Mouse (Mus musculus): ENCODE data around the gene Amigo1.

Amigo1 gene

GRCm38 (mm10) chr3:108186098-108187047 lies at the start of gene Amigo1:
Amigo1 (plus strand) TSS chr3:108186335.
- DNase-seq: peak; percentile 71

- DNase-seq: no peak
Measured at GRCm38 (mm10) chr3:108139113-108139512, 47.0 kb upstream of the Amigo1 start.

GRCm38 (mm10) chr3:108140786-108141185 lies 45.3 kb upstream of the Amigo1 start:
- DNase-seq: no peak

- peak; percentile 93 for DNase-seq
Measured at GRCm38 (mm10) chr3:108145534-108146445, 40.3 kb upstream of the Amigo1 start, which contains the start of gene Gnai3. Gnai3 (minus strand) TSS chr3:108146146.

- no peak for DNase-seq
Measured at GRCm38 (mm10) chr3:108146671-108147070, 39.5 kb upstream of the Amigo1 start.

- DNase-seq: peak; percentile 91
Measured at GRCm38 (mm10) chr3:108147386-108148235, 38.5 kb upstream of the Amigo1 start.

GRCm38 (mm10) chr3:108152290-108152689 lies 33.8 kb upstream of the Amigo1 start:
- no peak for DNase-seq

GRCm38 (mm10) chr3:108154656-108155055 lies 31.5 kb upstream of the Amigo1 start, which contains the start of gene Gpr61:
Gpr61 (minus strand) TSS chr3:108154882.
- no peak for DNase-seq

- DNase-seq: no peak
Measured at GRCm38 (mm10) chr3:108158383-108159037, 27.6 kb upstream of the Amigo1 start.

GRCm38 (mm10) chr3:108164091-108164490 lies 22.0 kb upstream of the Amigo1 start:
- no peak for DNase-seq

GRCm38 (mm10) chr3:108164807-108165206 lies 21.3 kb upstream of the Amigo1 start:
- DNase-seq: peak; percentile 84

GRCm38 (mm10) chr3:108165532-108166315 lies 20.4 kb upstream of the Amigo1 start:
- no peak for DNase-seq

GRCm38 (mm10) chr3:108166486-108167211 lies 19.5 kb upstream of the Amigo1 start:
- DNase-seq: peak; percentile 28

GRCm38 (mm10) chr3:108167499-108167898 lies 18.6 kb upstream of the Amigo1 start:
- no peak for DNase-seq

GRCm38 (mm10) chr3:108169199-108169598 lies 16.9 kb upstream of the Amigo1 start:
- no peak for DNase-seq

- DNase-seq: no peak
Measured at GRCm38 (mm10) chr3:108174672-108175531, 11.2 kb upstream of the Amigo1 start.

GRCm38 (mm10) chr3:108178756-108179715 lies 7.1 kb upstream of the Amigo1 start:
- DNase-seq: no peak

- no peak for DNase-seq
Measured at GRCm38 (mm10) chr3:108180514-108180913, 5.6 kb upstream of the Amigo1 start.
